Mouse (Mus musculus) ES-E14 (cell line): Measurements from ENCODE around the gene BC048403. TPM values are rescaled to one million over a fixed set of nuclear protein-coding genes. Genes with fewer than 3 reads are reported as not detected.

Source experiments
- DNase-seq: peaks from one replicate; pipeline ENCODE4 v3.0.0-alpha.2; 2013; ENCODE audit warnings: low read depth, low spot score
- H3K27ac ChIP-seq: 2 replicates; pipeline ENCODE4 v1.5.1; 2012; ENCODE audit warnings: low read depth, mild to moderate bottlenecking, low read length, moderate library complexity, mixed read lengths; ENCODE audit not compliant: poor library complexity, insufficient read depth, severe bottlenecking
- H3K36me3 ChIP-seq: 2 replicates; pipeline ENCODE4 v1.6.1; 2012; ENCODE audit warnings: mild to moderate bottlenecking, low read length, moderate library complexity, mixed read lengths; ENCODE audit not compliant: control insufficient read depth, poor library complexity, insufficient read depth, severe bottlenecking
- H3K4me1 ChIP-seq, 2 experiments: fragments of 150-350 bp in 1 of 2; sonication (generic) in 1 of 2; 2 replicates each; pipeline ENCODE4 v1.6.1; 2012; ENCODE audit warnings: low read length in 2 of 2, mild to moderate bottlenecking in 1 of 2, mixed read lengths in 1 of 2; ENCODE audit not compliant: control insufficient read depth in 2 of 2, insufficient read depth in 2 of 2, poor library complexity in 1 of 2
- H3K4me3 ChIP-seq, 2 experiments: fragments of 150-350 bp in 1 of 2; sonication (generic) in 1 of 2; 2 replicates each; pipeline ENCODE4 v1.5.1; 2012; ENCODE audit warnings: low read length in 2 of 2, low read depth in 1 of 2, mild to moderate bottlenecking in 1 of 2, mixed read lengths in 1 of 2; ENCODE audit not compliant: insufficient read depth in 1 of 2, poor library complexity in 1 of 2, severe bottlenecking in 1 of 2
- H3K9ac ChIP-seq: 2 replicates; pipeline ENCODE4 v1.6.1; 2012; ENCODE audit warnings: low read depth, mild to moderate bottlenecking, low read length, mixed read lengths; ENCODE audit not compliant: poor library complexity, insufficient read depth, severe bottlenecking
- H3K9me3 ChIP-seq: fragments of 150-350 bp; sonication (generic); 2 replicates; pipeline ENCODE4 v1.6.1; 2012; ENCODE audit warnings: low read depth, mild to moderate bottlenecking, low read length; ENCODE audit not compliant: control insufficient read depth, insufficient read depth
- CHD2 ChIP-seq: IDR thresholded peaks from 2 replicates; pipeline ENCODE4 v1.6.1; 2014; ENCODE audit warnings: mild to moderate bottlenecking, low read depth, low read length, inconsistent platforms
- HCFC1 ChIP-seq: IDR thresholded peaks from 2 replicates; pipeline ENCODE4 v1.6.1; 2012; ENCODE audit warnings: low read length, inconsistent platforms, borderline replicate concordance; ENCODE audit not compliant: insufficient read depth
- MAFK ChIP-seq: IDR thresholded peaks from 2 replicates; pipeline ENCODE4 v1.6.1; 2014; ENCODE audit warnings: mild to moderate bottlenecking, low read depth, low read length, inconsistent platforms; ENCODE audit not compliant: insufficient read depth
- ZC3H11A ChIP-seq: IDR thresholded peaks from 2 replicates; pipeline ENCODE4 v1.6.1; 2012; ENCODE audit warnings: low read depth, mild to moderate bottlenecking, inconsistent platforms, low read length, borderline replicate concordance
- ZNF384 ChIP-seq: IDR thresholded peaks from 2 replicates; pipeline ENCODE4 v1.6.1; 2012; ENCODE audit warnings: low read depth, low read length, inconsistent platforms
- in situ Hi-C, 2 experiments: fragments of 600-800 bp; cut with MboI; formaldehyde crosslinking; loops; one replicate each; pipeline ENCODE4 v1.15.1; 2025; ENCODE audit warnings: low sequenced_read_pairs in 2 of 2, inconsistent platforms in 1 of 2; ENCODE audit not compliant: unreplicated experiment in 2 of 2
- total RNA-seq: library from RNA; depleted of rRNA; stranded (reverse); fragments of 300-350 nt; gene quantifications from 2 replicates; pipeline ENCODE4 v1.2.3, GENCODE M21; 2012

BC048403 gene
- total RNA-seq, 1 experiment: 5.2 TPM

- no peak overlapping the region for H3K4me3 ChIP-seq
- no peak overlapping the region for H3K27ac ChIP-seq
- no peak for DNase-seq
- no peak for TF ChIP-seq ZC3H11A
- no peak for TF ChIP-seq MAFK
- TF ChIP-seq ZNF384: no peak
- no peak for TF ChIP-seq CHD2
- TF ChIP-seq HCFC1: no peak
- H3K36me3 ChIP-seq: no peaks in the 10 kb centered on the region
- no peaks in the 10 kb centered on the region for H3K9me3 ChIP-seq
- H3K9ac ChIP-seq: no peak overlapping the region
- H3K4me1 ChIP-seq: no peaks in the 10 kb centered on the region
- in situ Hi-C loops: loop anchor here in 1 of 2 experiments (5.0 kb wide), 1 partner anchor 339 kb away; no protein-coding TSS in a partner anchor
These were observed 36.1 kb upstream of the BC048403 start for GRCm38 (mm10) chr10:121703619-121704018.

GRCm38 (mm10) chr10:121704871-121705270 is 34.9 kb upstream of the BC048403 start:
- Histone ChIP-seq H3K36me3 (no peaks in the 10 kb centered on the region), H3K9ac (no peak overlapping the region), H3K4me1 (no peaks in the 10 kb centered on the region), H3K27ac (no peak overlapping the region), H3K4me3 (no peak overlapping the region), H3K9me3 (no peaks in the 10 kb centered on the region)
- TF ChIP-seq HCFC1 (no peak), CHD2 (no peak), MAFK (no peak)
- DNase-seq: no peak
- in situ Hi-C loops: loop anchor here in 1 of 2 experiments (5.0 kb wide), 1 partner anchor 337 kb away; no protein-coding TSS in a partner anchor

- H3K9ac ChIP-seq: no peak overlapping the region
- no peak for DNase-seq
- no peaks in the 10 kb centered on the region for H3K9me3 ChIP-seq
- no peak for TF ChIP-seq MAFK
- no peaks in the 10 kb centered on the region for H3K36me3 ChIP-seq
- H3K4me3 ChIP-seq: no peak overlapping the region
- in situ Hi-C loops: no loop called here
- H3K4me1 ChIP-seq: no peaks in the 10 kb centered on the region
- H3K27ac ChIP-seq: no peak overlapping the region
These were observed 34.2 kb upstream of the BC048403 start for GRCm38 (mm10) chr10:121705399-121706163.

GRCm38 (mm10) chr10:121716862-121717261 is 22.9 kb upstream of the BC048403 start:
- Histone ChIP-seq H3K36me3 (no peaks in the 10 kb centered on the region; the same call in 1 of the 2 replicates), H3K4me3 (no peak overlapping the region), H3K9ac (no peak overlapping the region), H3K27ac (no peak overlapping the region), H3K9me3 (no peaks in the 10 kb centered on the region), H3K4me1 (peaks cover 0 to 2% of the 10 kb centered on the region in 2 experiments; a peak in 1 of 4 replicates)
- TF ChIP-seq CHD2 (no peak), ZC3H11A (no peak), HCFC1 (no peak), ZNF384 (no peak)
- no peak for DNase-seq
- in situ Hi-C loops: no loop called here
